Comparison of ENCODE assay signal across 28 mouse cellular contexts in the genomic region with DNA sequence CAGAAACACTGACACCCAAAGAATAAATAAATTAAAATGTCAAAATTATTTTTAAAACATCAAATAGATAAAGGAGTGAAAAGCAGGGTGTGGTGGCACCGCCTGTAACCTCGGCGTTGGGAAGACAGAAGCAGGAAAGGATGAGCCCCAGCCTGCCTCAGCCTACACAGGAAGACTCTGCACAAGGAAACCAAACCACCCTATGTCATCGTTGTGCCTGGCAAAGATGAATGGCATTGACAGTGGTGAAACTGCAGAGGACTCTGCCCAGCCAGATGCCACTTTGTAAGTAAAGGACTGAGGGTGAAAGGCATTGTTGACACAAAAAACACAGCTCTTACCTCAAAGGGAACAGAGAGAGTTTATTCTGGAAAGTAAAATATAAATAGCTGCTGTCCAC. TPM values are rescaled to one million over a fixed set of nuclear protein-coding genes. Genes with fewer than 3 reads are reported as not detected.
"Had no signal": no experiment of that assay in that cellular context is flagged by ENCODE, and none has a peak within 500 bp of the region (broad histone marks: within the 10 kb centered on the region; RNA-seq: fewer than 3 reads in every experiment).

No protein-coding gene starts in this region.

- H3K9ac ChIP-seq: embryonic facial prominence, embryonic 12.5 days; embryonic facial prominence, embryonic 13.5 days; embryonic facial prominence, embryonic 15.5 days; forebrain, embryonic 12.5 days; forebrain, embryonic 13.5 days; forebrain, embryonic 15.5 days; forebrain, postnatal 0 days had no signal

- H3K4me1 ChIP-seq: embryonic facial prominence, embryonic 13.5 days; embryonic facial prominence, embryonic 15.5 days; forebrain, embryonic 10.5 days; forebrain, embryonic 12.5 days; forebrain, embryonic 13.5 days; forebrain, embryonic 15.5 days had no signal

- H3K36me3 ChIP-seq: embryonic facial prominence, embryonic 10.5 days; embryonic facial prominence, embryonic 12.5 days; embryonic facial prominence, embryonic 13.5 days; embryonic facial prominence, embryonic 15.5 days; forebrain, embryonic 10.5 days; forebrain, embryonic 12.5 days; forebrain, embryonic 15.5 days had no signal

- DNase-seq: cerebellum, adult 9-10 months; cerebellum, adult 9-11 months; cerebellum, postnatal 10 days; cerebellum, postnatal 14 days; cerebellum, postnatal 25 days; cerebellum, postnatal 36 days; forebrain, postnatal 0 days; gastrocnemius, adult 2 months; gastrocnemius, postnatal 10 days; gastrocnemius, postnatal 14 days; gastrocnemius, postnatal 25 days; gastrocnemius, postnatal 36 days; heart, adult 11 months; heart, adult 18-20 months; heart, adult 2 months had no signal

- H3K27me3 ChIP-seq: embryonic facial prominence, embryonic 12.5 days; embryonic facial prominence, embryonic 13.5 days; embryonic facial prominence, embryonic 15.5 days; forebrain, embryonic 12.5 days; forebrain, embryonic 13.5 days; forebrain, embryonic 15.5 days had no signal

- H3K4me3 ChIP-seq: embryonic facial prominence, embryonic 10.5 days; embryonic facial prominence, embryonic 12.5 days; embryonic facial prominence, embryonic 13.5 days; embryonic facial prominence, embryonic 15.5 days; erythroblast, embryonic 14.5 days; forebrain, embryonic 10.5 days; forebrain, embryonic 12.5 days; forebrain, embryonic 13.5 days; forebrain, embryonic 15.5 days; gastrocnemius, adult 2 months; heart, adult 2 months had no signal

- H3K9me3 ChIP-seq: embryonic facial prominence, embryonic 12.5 days; embryonic facial prominence, embryonic 13.5 days; embryonic facial prominence, embryonic 15.5 days; forebrain, embryonic 10.5 days; forebrain, embryonic 12.5 days; forebrain, embryonic 13.5 days; forebrain, embryonic 15.5 days had no signal

- H3K27ac ChIP-seq: embryonic facial prominence, embryonic 10.5 days; embryonic facial prominence, embryonic 12.5 days; embryonic facial prominence, embryonic 13.5 days; embryonic facial prominence, embryonic 15.5 days; forebrain, embryonic 10.5 days; forebrain, embryonic 12.5 days; forebrain, embryonic 13.5 days; forebrain, embryonic 15.5 days; gastrocnemius, adult 2 months; heart, adult 2 months had no signal

- H3K4me2 ChIP-seq: embryonic facial prominence, embryonic 12.5 days; embryonic facial prominence, embryonic 13.5 days; embryonic facial prominence, embryonic 15.5 days; forebrain, embryonic 12.5 days; forebrain, embryonic 13.5 days; forebrain, embryonic 15.5 days had no signal

- ATAC-seq: forebrain, embryonic 13.5 days; forebrain, embryonic 14.5 days; forebrain, embryonic 15.5 days; forebrain, embryonic 16.5 days; forebrain, postnatal 0 days had no signal

RNA-seq across cellular contexts. Expression of gene Podn, which starts 30.0 kb away (rescaled TPM):
- total RNA-seq: common myeloid progenitor, adult 5-6 weeks; granulocyte monocyte progenitor cell, adult 5-6 weeks had no signal

RNA-seq across cellular contexts. Expression of gene Echdc2, which starts 39.0 kb away (rescaled TPM):
- total RNA-seq: common myeloid progenitor, adult 5-6 weeks had no signal
